Mouse (Mus musculus): ENCODE data around the gene Nt5dc1. TPM values are rescaled to one million over a fixed set of nuclear protein-coding genes. Genes with fewer than 3 reads are reported as not detected.
"Not testable (repeated sequence)": the region's sequence is repeated elsewhere in the genome, so short reads cannot be mapped to it uniquely, and the experiment has no call there.

Nt5dc1 gene
- polyA plus RNA-seq, 1 experiment from 2014 or later, result 5.1 TPM

DNA sequence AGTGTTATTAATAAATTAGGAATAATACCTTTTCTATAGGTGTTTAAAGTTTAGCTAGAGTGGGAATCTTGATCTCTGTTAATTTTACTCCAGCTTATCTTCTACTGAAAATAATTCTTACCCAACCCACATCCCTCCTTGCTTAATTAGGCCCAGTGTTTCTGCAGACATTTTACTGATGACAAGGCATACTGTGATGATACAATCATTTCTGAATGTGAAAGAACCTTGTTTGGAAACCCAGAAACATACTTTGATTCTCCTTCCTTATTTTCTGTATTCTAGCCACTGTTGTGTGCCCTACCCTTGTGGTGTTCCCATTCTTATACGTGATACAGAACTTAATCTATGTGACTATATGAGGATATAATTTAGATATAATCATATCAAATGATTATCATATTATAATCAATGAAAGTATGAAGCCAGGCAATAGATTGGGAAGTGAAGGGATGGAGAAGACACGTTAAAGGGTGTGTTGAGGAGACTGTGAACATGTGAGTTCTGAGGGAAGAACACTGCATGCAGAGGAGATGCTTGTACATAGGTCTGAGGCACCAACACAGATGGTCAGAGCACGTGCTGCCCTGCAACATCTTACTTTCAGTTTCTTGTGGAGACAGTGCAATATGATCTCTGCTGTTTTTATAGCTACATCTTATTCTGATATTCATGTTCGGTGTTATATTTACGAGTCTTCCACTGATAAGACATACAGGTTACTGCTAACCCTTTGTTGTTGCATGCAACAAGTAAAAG lies 150.9 kb downstream of the Nt5dc1 start:
- no peak overlapping the region for H3K9ac ChIP-seq
- 77% methylated on average over 5 of the region's 5 CpGs for WGBS
- H3K27me3 ChIP-seq, result no peaks in the 10 kb centered on the region
- no peak overlapping the region for H3K4me2 ChIP-seq (replicated peaks)
- H3K4me3 ChIP-seq, result no peak overlapping the region
- H3K36me3 ChIP-seq, result no peaks in the 10 kb centered on the region
- ATAC-seq (ENCODE audit: low FRiP score), result no peak
- H3K27ac ChIP-seq, result no peak overlapping the region
- H3K4me1 ChIP-seq, result no peaks in the 10 kb centered on the region
- H3K9me3 ChIP-seq (replicated peaks), result no peaks in the 10 kb centered on the region

DNA sequence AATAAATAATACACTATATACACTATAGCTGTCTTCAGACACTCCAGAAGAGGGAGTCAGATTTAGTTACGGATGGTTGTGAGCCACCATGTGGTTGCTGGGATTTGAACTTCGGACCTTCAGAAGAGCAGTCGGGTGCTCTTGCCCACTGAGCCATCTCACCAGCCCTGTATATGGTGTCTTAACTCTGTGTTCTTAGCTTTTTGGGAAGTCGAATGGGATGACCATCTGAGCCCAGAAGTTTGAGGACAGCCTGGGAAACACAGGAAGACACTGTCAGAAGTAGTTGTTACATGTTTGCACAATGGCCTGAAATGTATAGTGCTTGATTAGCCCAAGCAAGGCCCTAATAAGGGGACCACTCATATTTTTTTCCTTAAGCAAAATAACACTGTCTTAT lies 153.2 kb downstream of the Nt5dc1 start:
- no peak overlapping the region for H3K27ac ChIP-seq
- 87% methylated on average over 4 of the region's 4 CpGs for WGBS
- no peak for ATAC-seq (ENCODE audit: low FRiP score)
- no peaks in the 10 kb centered on the region for H3K36me3 ChIP-seq
- H3K9ac ChIP-seq, result no peak overlapping the region
- no peak overlapping the region for H3K4me3 ChIP-seq
- no peaks in the 10 kb centered on the region for H3K4me1 ChIP-seq
- no peak overlapping the region for H3K4me2 ChIP-seq (replicated peaks)
- H3K27me3 ChIP-seq, result no peaks in the 10 kb centered on the region
- no peaks in the 10 kb centered on the region for H3K9me3 ChIP-seq (replicated peaks)

DNA sequence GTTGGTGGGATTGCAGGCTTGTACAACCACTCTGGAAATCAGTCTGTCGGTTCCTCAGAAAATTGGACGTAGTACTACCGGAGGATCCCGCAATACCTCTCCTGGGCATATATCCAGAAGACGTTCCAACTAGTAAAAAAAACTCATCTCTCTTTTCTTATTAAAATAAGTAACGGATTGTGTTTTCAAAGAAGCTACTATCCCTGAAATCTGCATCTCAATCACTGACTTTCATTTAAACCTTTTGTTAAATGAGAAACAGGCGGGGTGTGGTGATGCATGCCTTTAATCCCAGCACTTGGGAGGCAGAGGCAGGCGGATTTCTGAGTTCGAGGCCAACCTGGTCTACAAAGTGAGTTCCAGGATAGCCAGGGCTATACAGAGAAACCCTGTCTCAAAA lies 165.5 kb downstream of the Nt5dc1 start:
- not testable (repeated sequence) for H3K4me3 ChIP-seq; H3K9ac ChIP-seq; H3K9me3 ChIP-seq (replicated peaks); H3K36me3 ChIP-seq; ATAC-seq (ENCODE audit: low FRiP score); H3K4me1 ChIP-seq; H3K27me3 ChIP-seq; H3K4me2 ChIP-seq (replicated peaks); H3K27ac ChIP-seq
- 93% methylated on average over 9 of the region's 9 CpGs for WGBS

DNA sequence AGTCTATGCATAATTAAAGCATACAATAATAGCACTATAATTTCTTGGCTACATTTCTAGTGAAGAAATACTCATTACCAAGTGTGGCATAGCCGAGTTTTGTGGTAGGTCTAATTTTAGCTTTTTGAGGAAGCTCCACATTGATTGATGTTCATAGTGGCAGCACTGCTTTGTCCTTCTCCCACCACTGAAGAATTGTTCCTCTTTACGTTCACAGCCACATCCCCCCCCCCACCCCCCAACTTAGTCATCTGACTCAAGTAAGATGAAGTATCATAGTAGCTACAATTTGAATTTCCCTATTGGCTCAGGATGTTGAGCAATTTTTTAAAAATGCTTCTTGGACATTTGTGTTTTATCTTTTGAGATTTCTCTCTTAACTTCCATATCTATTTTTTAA lies 168.8 kb downstream of the Nt5dc1 start:
- Histone ChIP-seq H3K27me3 (no peaks in the 10 kb centered on the region), H3K27ac (no peak overlapping the region), H3K4me1 (no peaks in the 10 kb centered on the region), H3K9ac (no peak overlapping the region), H3K4me3 (no peak overlapping the region), H3K9me3 (replicated peaks) (no peaks in the 10 kb centered on the region), H3K4me2 (replicated peaks) (no peak overlapping the region), H3K36me3 (no peaks in the 10 kb centered on the region)
- ATAC-seq (ENCODE audit: low FRiP score), result no peak
- 48% methylated on average over 2 of the region's 2 CpGs for WGBS

DNA sequence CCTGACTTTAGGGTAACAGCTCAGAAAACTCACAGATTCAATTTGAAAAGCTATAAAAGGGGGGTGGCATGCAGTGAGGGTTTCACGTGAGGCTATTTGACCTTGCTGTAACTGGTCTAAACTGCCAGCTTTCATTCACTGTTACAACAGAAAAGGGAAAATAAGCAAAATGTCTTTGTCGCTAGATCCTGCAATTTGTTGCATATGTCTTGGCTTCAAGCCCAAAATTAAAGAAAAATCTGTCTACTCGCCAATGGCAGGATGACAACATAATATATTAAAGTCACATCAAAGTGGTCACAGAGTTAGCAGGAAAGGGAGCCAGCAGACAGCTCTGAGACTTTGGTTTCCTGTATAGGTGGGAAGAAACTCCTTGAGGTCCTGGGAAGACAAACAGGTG lies 170.6 kb downstream of the Nt5dc1 start:
- WGBS, result 42% methylated on average over 3 of the region's 3 CpGs

DNA sequence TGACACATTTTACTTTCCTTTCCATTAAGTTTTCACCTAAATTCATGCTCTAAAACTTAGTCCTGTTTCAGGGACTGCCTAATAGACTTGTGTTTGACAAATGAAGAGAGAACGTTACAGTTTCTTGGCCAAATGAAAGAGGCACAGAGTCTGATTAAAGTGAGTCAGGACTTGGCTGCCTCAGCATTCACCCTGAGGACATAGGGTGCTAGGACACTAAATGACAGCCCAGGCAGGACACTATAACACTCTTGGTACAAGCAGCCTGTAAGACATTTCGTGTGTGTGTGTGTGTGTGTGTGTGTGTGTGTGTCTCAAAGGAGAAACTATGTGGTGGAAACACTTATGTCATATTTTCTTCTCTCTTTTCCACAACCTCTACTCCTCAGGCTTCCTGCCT lies 172.2 kb downstream of the Nt5dc1 start:
- no peak overlapping the region for H3K4me2 ChIP-seq (replicated peaks)
- ATAC-seq (ENCODE audit: low FRiP score), result no peak
- WGBS, result 71% methylated on average over 2 of the region's 2 CpGs
- H3K36me3 ChIP-seq, result no peaks in the 10 kb centered on the region
- no peaks in the 10 kb centered on the region for H3K9me3 ChIP-seq (replicated peaks)
- H3K27me3 ChIP-seq, result no peaks in the 10 kb centered on the region
- no peak overlapping the region for H3K4me3 ChIP-seq
- H3K27ac ChIP-seq, result no peak overlapping the region
- H3K9ac ChIP-seq, result no peak overlapping the region
- no peaks in the 10 kb centered on the region for H3K4me1 ChIP-seq

More for the DNA sequence above, 170.6 kb downstream of the Nt5dc1 start:
- no peak overlapping the region for H3K4me2 ChIP-seq (replicated peaks)
- ATAC-seq (ENCODE audit: low FRiP score), result no peak
- H3K27ac ChIP-seq, result no peak overlapping the region
- H3K27me3 ChIP-seq, result no peaks in the 10 kb centered on the region
- no peaks in the 10 kb centered on the region for H3K9me3 ChIP-seq (replicated peaks)
- H3K36me3 ChIP-seq, result no peaks in the 10 kb centered on the region
- no peaks in the 10 kb centered on the region for H3K4me1 ChIP-seq
- H3K4me3 ChIP-seq, result no peak overlapping the region
- H3K9ac ChIP-seq, result no peak overlapping the region

DNA sequence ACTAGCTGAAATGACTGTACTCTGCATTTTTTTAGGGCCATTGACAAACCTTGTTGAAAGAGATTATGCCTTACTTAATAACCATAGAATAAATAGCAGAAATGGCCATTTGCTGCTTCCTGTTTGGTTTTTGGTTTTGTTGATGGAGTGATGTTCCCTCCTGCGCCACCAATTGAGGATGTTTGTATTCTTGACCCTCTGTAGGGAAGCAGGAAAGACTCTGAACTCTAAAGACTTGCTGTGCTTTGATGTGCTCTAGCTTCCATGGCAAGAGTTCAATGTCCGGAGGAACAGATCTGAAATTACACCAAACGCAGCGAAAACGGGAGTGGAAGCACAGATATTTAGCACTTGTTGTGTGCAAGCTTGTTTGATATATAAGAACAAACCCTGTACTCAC lies 173.6 kb downstream of the Nt5dc1 start:
- H3K36me3 ChIP-seq, result no peaks in the 10 kb centered on the region
- no peaks in the 10 kb centered on the region for H3K4me1 ChIP-seq
- no peaks in the 10 kb centered on the region for H3K9me3 ChIP-seq (replicated peaks)
- ATAC-seq (ENCODE audit: low FRiP score), result no peak
- 66% methylated on average over 5 of the region's 5 CpGs for WGBS
- no peak overlapping the region for H3K9ac ChIP-seq
- H3K27ac ChIP-seq, result no peak overlapping the region
- H3K4me3 ChIP-seq, result no peak overlapping the region
- H3K4me2 ChIP-seq (replicated peaks), result no peak overlapping the region
- H3K27me3 ChIP-seq, result no peaks in the 10 kb centered on the region

DNA sequence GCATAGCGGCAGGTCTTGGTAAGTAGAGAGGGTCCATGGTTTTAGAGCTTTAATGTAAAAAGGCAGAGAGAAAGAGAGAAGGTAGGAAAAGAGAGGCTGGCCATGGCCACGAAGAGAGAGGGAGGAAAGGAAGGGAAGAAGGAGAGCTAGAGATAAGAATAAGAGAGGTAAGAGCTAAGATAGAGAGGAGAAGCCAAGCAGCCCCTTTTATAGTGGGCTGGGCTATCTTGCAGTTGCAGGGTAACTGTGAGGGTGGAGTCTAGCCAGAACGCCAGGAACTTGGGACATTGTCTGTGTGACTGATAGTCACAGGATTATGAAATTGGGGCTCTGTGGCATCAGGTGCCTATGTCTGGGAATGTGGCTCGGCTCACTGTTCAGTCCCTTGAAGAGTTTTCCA lies 179.8 kb downstream of the Nt5dc1 start:
- WGBS, result 77% methylated on average over 4 of the region's 4 CpGs
- H3K4me1 ChIP-seq, result no peaks in the 10 kb centered on the region
- ATAC-seq (ENCODE audit: low FRiP score), result no peak
- H3K4me3 ChIP-seq, result no peak overlapping the region
- no peaks in the 10 kb centered on the region for H3K27me3 ChIP-seq
- H3K36me3 ChIP-seq, result no peaks in the 10 kb centered on the region
- H3K9ac ChIP-seq, result no peak overlapping the region
- H3K27ac ChIP-seq, result no peak overlapping the region
- H3K4me2 ChIP-seq (replicated peaks), result no peak overlapping the region
- no peaks in the 10 kb centered on the region for H3K9me3 ChIP-seq (replicated peaks)

Other genes with a start within 250 kb of the Nt5dc1 start
- gene Dse, start 210.8 kb downstream of the Nt5dc1 start, polyA plus RNA-seq (2016; fragmentation: Nextera tagmentation; extraction: Ambion mirVana), result 26.8 and 29.6 TPM in 2 replicates
- gene Tspyl1, start 136.4 kb downstream of the Nt5dc1 start, polyA plus RNA-seq (2016; fragmentation: Nextera tagmentation; extraction: Ambion mirVana), result 129 and 140 TPM in 2 replicates
- 134 and 153 TPM in 2 replicates for gene Tspyl4, start 121.1 kb downstream of the Nt5dc1 start, polyA plus RNA-seq (2016; fragmentation: Nextera tagmentation; extraction: Ambion mirVana)
- 0.42 TPM in 1 of 2 replicates, not detected in the other for gene Col10a1, start 28.6 kb downstream of the Nt5dc1 start, polyA plus RNA-seq (2016; fragmentation: Nextera tagmentation; extraction: Ambion mirVana)
- 3.3 and 4.3 TPM in 2 replicates for gene Frk, start 64.8 kb upstream of the Nt5dc1 start, polyA plus RNA-seq (2016; fragmentation: Nextera tagmentation; extraction: Ambion mirVana)